Mouse (Mus musculus): Measurements from ENCODE around the gene Hoxc8.

Gene Hoxc8

GRCm38 (mm10) chr15:102990461-102991397 is at the start of gene Hoxc8:
Gene Hoxc8, plus strand, starts transcription at chr15:102990607.
- DNase-seq, result no peak

- no peak for DNase-seq
Observed at GRCm38 (mm10) chr15:102942739-102943467, 47.5 kb upstream of the Hoxc8 start.

DNA sequence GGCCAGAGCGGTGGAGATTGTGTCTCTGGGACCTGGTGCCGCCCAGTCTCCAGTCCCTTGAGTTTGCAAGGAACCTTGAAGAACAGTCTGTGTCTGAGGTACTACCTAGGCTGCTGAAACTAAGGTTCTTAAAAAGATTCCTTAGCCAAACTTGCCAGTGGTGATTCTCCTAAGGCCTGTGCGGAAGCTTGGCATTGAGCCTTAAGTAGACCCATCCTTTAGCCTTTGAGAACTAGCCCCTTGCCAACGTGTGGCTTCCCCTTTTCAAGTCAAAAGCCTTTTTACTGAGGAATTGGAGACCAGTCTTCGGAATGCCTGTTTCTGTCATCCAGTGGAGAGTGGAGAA is 47.0 kb upstream of the Hoxc8 start:
- no peak for DNase-seq

GRCm38 (mm10) chr15:102945185-102946077 is 45.0 kb upstream of the Hoxc8 start:
- no peak for DNase-seq

- DNase-seq, result no peak
Observed at GRCm38 (mm10) chr15:102947276-102947675, 43.1 kb upstream of the Hoxc8 start.

- no peak for DNase-seq
Observed at GRCm38 (mm10) chr15:102948842-102949241, 41.6 kb upstream of the Hoxc8 start.

GRCm38 (mm10) chr15:102949696-102950095 is 40.7 kb upstream of the Hoxc8 start:
- DNase-seq, result no peak

DNA sequence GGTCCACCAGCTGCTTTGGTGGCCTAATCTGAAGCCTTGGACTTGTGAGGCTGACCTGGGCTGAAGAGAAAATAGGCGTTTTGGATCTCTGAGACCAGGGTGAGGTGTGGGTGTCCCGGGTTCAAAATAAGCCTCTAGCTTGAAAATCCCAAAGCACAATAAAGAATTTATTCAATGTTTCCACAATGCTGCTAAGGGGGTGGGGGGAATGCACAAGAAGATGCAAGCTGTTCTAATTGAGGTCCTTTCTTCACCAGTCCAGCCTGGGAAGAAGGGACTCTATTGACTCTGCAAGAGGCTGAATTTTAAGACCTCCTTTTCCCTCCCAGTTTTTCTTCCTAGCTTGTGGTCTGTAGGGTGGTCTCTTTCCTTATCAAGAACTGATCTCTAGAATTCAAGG is 39.5 kb upstream of the Hoxc8 start:
- DNase-seq, result no peak

DNA sequence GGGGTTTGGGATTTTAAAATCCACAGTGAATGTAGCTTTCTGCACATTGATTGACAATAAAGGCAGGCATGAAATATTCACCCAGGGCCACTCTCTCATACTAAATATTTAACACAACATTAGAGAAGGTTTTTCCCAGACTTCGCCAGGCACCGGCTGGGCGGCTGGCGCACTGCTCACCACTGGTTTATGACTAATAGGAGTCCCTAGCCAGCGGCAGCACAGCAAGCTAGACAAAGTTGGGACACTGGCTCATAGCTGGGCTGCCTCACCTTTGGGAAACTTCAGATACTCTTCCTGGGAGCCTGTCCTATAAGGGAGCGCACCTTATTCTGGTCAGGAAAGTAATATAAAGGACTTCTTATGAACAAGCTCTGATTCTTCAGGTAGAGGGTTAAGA is 36.8 kb upstream of the Hoxc8 start:
- no peak for DNase-seq

DNA sequence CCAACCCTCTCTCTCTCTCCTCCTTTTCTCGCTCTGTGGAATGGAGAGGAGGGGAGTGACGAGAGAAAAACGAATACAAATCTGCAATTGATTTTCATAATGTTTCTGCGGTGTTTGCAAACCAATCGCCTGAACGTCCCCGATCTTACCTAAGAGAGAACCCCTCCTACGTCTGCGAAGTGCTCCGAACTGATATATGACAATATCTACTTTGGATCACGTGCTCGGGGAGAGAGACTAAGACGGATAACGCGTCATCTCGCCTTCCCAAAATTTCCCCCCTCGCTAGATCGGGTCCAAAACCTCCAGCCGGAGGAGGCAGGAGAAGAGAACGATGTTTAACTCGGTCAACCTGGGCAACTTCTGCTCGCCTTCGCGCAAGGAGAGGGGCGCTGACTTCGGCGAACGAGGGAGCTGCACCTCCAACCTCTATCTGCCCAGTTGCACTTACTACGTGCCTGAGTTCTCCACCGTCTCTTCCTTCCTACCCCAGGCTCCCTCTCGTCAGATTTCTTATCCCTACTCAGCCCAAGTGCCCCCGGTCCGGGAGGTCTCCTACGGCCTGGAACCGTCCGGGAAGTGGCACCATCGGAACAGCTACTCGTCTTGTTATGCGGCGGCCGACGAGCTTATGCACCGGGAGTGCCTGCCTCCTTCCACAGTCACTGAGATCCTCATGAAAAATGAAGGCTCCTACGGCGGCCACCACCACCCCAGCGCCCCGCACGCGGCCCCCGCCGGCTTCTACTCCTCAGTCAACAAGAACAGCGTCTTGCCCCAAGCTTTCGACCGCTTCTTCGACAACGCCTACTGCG is 36.0 kb upstream of the Hoxc8 start, which contains the start of gene Hoxc11:
Gene Hoxc11 (plus strand): TSS at position 236 of the 815 bp plus-strand sequence.
- DNase-seq, result no peak

- DNase-seq, result no peak
Observed at GRCm38 (mm10) chr15:102955007-102955382, 35.4 kb upstream of the Hoxc8 start.

DNA sequence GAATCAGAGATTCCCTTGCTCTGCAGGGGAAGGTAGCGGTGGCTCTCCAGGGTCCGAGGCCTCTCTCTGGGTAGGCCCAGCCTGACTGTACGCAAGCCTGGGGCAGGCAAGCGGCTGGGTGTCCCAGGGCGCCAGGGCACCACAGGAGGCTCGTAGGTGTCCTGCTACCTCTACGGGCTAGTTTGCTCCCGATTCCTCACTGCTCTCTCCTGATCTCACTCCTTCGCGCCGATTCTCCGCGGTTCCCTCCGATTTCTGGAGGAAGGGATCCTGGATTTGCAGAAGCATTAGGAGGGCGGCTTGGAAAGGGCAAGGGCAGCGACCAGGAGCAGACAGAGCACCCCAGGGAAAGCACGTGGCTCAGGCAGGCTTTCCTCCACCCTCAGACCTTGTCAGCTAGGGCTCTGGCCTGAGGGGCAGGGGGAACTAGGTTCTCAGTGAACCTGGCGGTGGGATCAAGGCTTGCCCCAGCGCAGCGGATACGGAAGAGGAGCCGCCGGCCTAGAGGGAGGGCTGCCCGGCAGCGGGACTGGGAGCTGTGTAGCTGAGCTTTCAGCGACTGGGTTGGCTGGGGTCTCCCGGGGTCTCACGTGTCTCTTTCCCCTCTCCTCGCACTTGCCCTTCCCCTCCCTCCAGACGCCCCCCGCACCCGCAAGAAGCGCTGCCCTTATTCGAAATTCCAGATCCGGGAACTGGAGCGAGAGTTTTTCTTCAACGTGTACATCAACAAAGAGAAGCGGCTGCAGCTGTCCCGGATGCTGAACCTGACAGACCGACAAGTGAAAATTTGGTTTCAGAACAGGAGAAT is 34.4 kb upstream of the Hoxc8 start:
- no peak for DNase-seq

- no peak for DNase-seq
Observed at GRCm38 (mm10) chr15:102956906-102957305, 33.5 kb upstream of the Hoxc8 start.

- no peak for DNase-seq
Observed at GRCm38 (mm10) chr15:102959663-102960191, 30.7 kb upstream of the Hoxc8 start.

DNA sequence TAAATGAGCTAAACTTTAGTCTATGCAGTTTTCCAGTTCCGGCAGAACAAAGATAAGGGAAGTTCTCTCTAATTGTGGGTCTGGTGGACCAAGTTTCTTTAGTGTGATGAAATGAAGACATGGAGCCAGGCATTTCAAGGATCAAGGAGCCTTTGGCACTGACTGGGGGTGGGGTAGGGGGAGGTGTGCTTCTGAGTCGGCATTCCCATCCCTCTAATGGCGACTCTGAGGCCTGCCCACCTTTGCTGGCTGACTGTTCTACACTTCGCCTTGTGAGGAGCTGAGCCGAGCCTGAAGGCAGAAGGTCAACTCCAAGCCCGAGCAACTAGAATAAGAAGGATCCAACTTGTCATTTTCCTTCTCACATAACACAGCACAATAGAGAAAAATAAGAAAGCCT is 28.7 kb upstream of the Hoxc8 start:
- no peak for DNase-seq

GRCm38 (mm10) chr15:102962492-102962891 is 27.9 kb upstream of the Hoxc8 start:
- no peak for DNase-seq

- DNase-seq, result no peak
Observed at GRCm38 (mm10) chr15:102963259-102963658, 27.1 kb upstream of the Hoxc8 start.

GRCm38 (mm10) chr15:102963671-102964640 is 26.5 kb upstream of the Hoxc8 start:
- no peak for DNase-seq

All from cerebellum, postnatal 36 days (tissue).